Mouse (Mus musculus) lung, embryonic 15.5 days (tissue): ENCODE data around the gene Ssxb9. TPM values are rescaled to one million over a fixed set of nuclear protein-coding genes. Genes with fewer than 3 reads are reported as not detected.
"Not testable (repeated sequence)": the region's sequence is repeated elsewhere in the genome, so short reads cannot be mapped to it uniquely, and the experiment has no call there.

Source experiments
- ATAC-seq: fragments of 200-750 bp; cut with Nextera tagmentation; 2 replicates; pipeline ENCODE4 v1.8.0; 2017; ENCODE audit warnings: moderate number of reproducible peaks, borderline replicate concordance; ENCODE audit not compliant: low FRiP score, low TSS enrichment; ENCODE audit errors: extremely low read depth
- H3K27ac ChIP-seq: fragments of 300-500 bp; sonication (generic); 2 replicates; pipeline ENCODE4 v1.5.1; 2015; ENCODE audit warnings: moderate library complexity, mild to moderate bottlenecking, inconsistent platforms
- H3K27me3 ChIP-seq: fragments of 300-500 bp; sonication (generic); 2 replicates; pipeline ENCODE4 v1.6.1; 2015; ENCODE audit warnings: inconsistent platforms
- H3K36me3 ChIP-seq: fragments of 300-500 bp; sonication (generic); 2 replicates; pipeline ENCODE4 v1.6.1; 2015; ENCODE audit warnings: inconsistent platforms
- H3K4me1 ChIP-seq: fragments of 300-500 bp; sonication (generic); 2 replicates; pipeline ENCODE4 v1.6.1; 2015; ENCODE audit warnings: inconsistent platforms
- H3K4me2 ChIP-seq: fragments of 300-500 bp; sonication (generic); 2 replicates; pipeline ENCODE4 v1.6.1; 2015; ENCODE audit warnings: inconsistent platforms, mild to moderate bottlenecking, moderate library complexity
- H3K4me3 ChIP-seq: fragments of 300-500 bp; sonication (generic); 2 replicates; pipeline ENCODE4 v1.5.1; 2015; ENCODE audit warnings: mild to moderate bottlenecking, inconsistent platforms
- H3K9ac ChIP-seq: fragments of 300-500 bp; sonication (generic); 2 replicates; pipeline ENCODE4 v1.6.1; 2015; ENCODE audit warnings: inconsistent platforms
- H3K9me3 ChIP-seq: fragments of 300-500 bp; sonication (generic); 2 replicates; pipeline ENCODE4 v1.6.1; 2016; ENCODE audit warnings: inconsistent platforms
- WGBS: fragments of 180-500 bp; shearing (Covaris S2); methylation state at CpG from one replicate; pipeline ENCODE4 v1.1.7; 2015; 5-methylcytosine and 5-hydroxymethylcytosine counted together
- polyA plus RNA-seq: library from polyadenylated mRNA; unstranded; fragments of >200 nt; fragmentation: Nextera tagmentation; extraction: Ambion mirVana; gene quantifications from 2 replicates; pipeline ENCODE4 v1.2.1, GENCODE M21; 2015

Ssxb9 gene
- polyA plus RNA-seq, result not detected in 2 replicates

DNA sequence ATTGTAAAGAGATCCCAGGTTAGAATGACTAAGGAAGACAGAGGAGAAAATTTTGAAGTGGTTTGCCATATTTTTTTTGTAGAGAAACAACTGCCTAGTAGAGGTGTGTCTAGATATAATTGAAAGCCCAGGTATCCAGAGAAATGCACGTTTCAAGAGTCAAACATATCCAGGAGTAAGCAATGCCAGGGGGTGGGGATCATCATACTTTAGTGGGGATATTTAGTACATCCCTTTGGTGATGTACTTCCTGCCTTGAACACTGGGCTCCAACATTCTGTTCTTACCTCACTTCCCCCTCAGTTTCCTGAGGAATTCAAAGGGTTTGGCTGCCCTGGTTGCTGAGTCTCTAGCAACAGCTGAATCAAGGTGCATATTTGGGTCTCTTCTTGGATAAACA, at the start of gene Ssxb9:
Ssxb9 (plus strand) TSS at position 301 of the 400 bp plus-strand sequence.
- not testable (repeated sequence) for ATAC-seq, H3K27ac ChIP-seq, H3K27me3 ChIP-seq, H3K4me2 ChIP-seq, H3K9ac ChIP-seq, H3K4me3 ChIP-seq, H3K36me3 ChIP-seq, H3K4me1 ChIP-seq, H3K9me3 ChIP-seq
- 22% methylated on average over 1 of the region's 1 CpGs for WGBS

DNA sequence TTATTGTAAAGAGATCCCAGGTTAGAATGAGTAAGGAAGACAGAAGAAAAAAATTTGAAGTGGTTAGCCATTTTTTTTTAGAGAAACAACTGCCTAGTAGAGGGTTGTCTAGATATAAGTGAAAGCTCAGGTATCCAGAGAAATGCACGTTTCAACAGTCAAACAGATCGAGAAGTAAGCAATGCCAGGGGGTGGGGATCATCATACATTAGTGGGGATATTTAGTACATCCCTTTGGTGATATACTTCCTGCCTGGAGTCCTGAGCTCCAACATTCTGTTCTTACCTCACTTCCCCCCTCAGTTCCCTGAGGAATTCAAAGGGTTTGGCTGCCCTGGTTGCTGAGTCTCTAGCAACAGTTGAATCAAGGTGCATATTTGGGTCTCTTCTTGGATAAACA, 39.7 kb upstream of the Ssxb9 start, which contains the start of gene Ssxb10:
Ssxb10 (plus strand) TSS at position 301 of the 400 bp plus-strand sequence.
- ATAC-seq, result no peak
- H3K4me3 ChIP-seq, result no peak within 1 kb of the TSS
- H3K9me3 ChIP-seq, result no peaks in the 10 kb centered on the region
- H3K27me3 ChIP-seq, result no peaks in the 10 kb centered on the region
- WGBS, result 53% methylated on average over 2 of the region's 2 CpGs
- H3K36me3 ChIP-seq, result no peaks in the 10 kb centered on the region
- no peak within 1 kb of the TSS for H3K27ac ChIP-seq
- H3K9ac ChIP-seq, result no peak within 1 kb of the TSS
- H3K4me2 ChIP-seq, result no peak within 1 kb of the TSS
- no peaks in the 10 kb centered on the region for H3K4me1 ChIP-seq

DNA sequence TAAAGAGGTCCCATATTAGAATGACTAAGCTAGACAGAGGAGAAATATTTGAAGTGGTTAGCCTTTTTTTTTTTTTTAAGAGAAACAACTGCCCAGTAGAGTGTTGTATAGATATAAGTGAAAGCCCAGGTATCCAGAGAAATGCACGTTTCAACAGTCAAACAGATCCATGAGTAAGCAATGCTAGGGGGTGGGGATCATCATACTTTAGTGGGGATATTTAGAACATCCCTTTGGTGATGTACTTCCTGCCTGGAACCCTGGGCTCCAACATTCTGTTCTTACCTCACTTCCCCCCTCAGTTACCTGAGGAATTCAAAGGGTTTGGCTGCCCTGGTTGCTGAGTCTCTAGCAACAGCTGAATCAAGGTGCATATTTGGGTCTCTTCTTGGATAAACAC, 46.2 kb downstream of the Ssxb9 start, which contains the start of gene Ssxb1:
Ssxb1 (plus strand) TSS at position 301 of the 400 bp plus-strand sequence.
- H3K27me3 ChIP-seq, H3K9ac ChIP-seq, H3K27ac ChIP-seq, ATAC-seq, H3K9me3 ChIP-seq, H3K4me2 ChIP-seq, H3K4me1 ChIP-seq, H3K36me3 ChIP-seq, H3K4me3 ChIP-seq: not testable (repeated sequence)
- WGBS, result 20% methylated on average over 1 of the region's 1 CpGs

Other genes with a start within 250 kb of the Ssxb9 start
- gene Wdr13, start 234.1 kb upstream of the Ssxb9 start, polyA plus RNA-seq, result 20.9 and 24.2 TPM in 2 replicates
- 508 and 532 TPM in 2 replicates for gene Rbm3, start 221.1 kb upstream of the Ssxb9 start, polyA plus RNA-seq
- gene Tbc1d25, start 190.8 kb upstream of the Ssxb9 start, polyA plus RNA-seq, result 12.8 and 14.8 TPM in 2 replicates
- 33.8 and 41.1 TPM in 2 replicates for gene Ebp, start 173.5 kb upstream of the Ssxb9 start, polyA plus RNA-seq
- gene Porcn, start 160.5 kb upstream of the Ssxb9 start, polyA plus RNA-seq, result 10.2 and 11.6 TPM in 2 replicates
- gene Ftsj1, start 114.6 kb upstream of the Ssxb9 start, polyA plus RNA-seq, result 52.8 and 53.0 TPM in 2 replicates
- 90.1 and 98.9 TPM in 2 replicates for gene Slc38a5, start 95.8 kb upstream of the Ssxb9 start, polyA plus RNA-seq
- not detected in 2 replicates for gene Ssxb10, start 39.6 kb upstream of the Ssxb9 start, polyA plus RNA-seq
- not detected in 2 replicates for gene Ssxb1, start 46.3 kb downstream of the Ssxb9 start, polyA plus RNA-seq
- not detected in 2 replicates for gene Ssxb2, start 94.7 kb downstream of the Ssxb9 start, polyA plus RNA-seq
- gene Gm14459, start 158.0 kb downstream of the Ssxb9 start, polyA plus RNA-seq, result not detected in 2 replicates
- not detected in 2 replicates for gene Ssxb6, start 181.3 kb downstream of the Ssxb9 start, polyA plus RNA-seq
- not detected in 2 replicates for gene Ssxb3, start 224.8 kb downstream of the Ssxb9 start, polyA plus RNA-seq